Mouse (Mus musculus) hindbrain, embryonic 12.5 days (tissue): ENCODE results near the gene Proser1. TPM values are rescaled to one million over a fixed set of nuclear protein-coding genes. Genes with fewer than 3 reads are reported as not detected.

ENCODE experiments used
- ATAC-seq: fragments of 200-750 bp; cut with Nextera tagmentation; 2 replicates; pipeline ENCODE4 v1.8.0; 2017; ENCODE audit warnings: moderate TSS enrichment; ENCODE audit not compliant: low FRiP score
- H3K27ac ChIP-seq: fragments of 300-500 bp; sonication (generic); 2 replicates; pipeline ENCODE4 v1.5.1; 2016; ENCODE audit warnings: mild to moderate bottlenecking
- H3K27me3 ChIP-seq: fragments of 300-500 bp; sonication (generic); 2 replicates; pipeline ENCODE4 v1.6.1; 2016; ENCODE audit warnings: mild to moderate bottlenecking
- H3K36me3 ChIP-seq: fragments of 300-500 bp; sonication (generic); 2 replicates; pipeline ENCODE4 v1.6.1; 2016; ENCODE audit warnings: mild to moderate bottlenecking
- H3K4me1 ChIP-seq: fragments of 300-500 bp; sonication (generic); 2 replicates; pipeline ENCODE4 v1.6.1; 2016
- H3K4me2 ChIP-seq: fragments of 300-500 bp; sonication (generic); replicated peaks from 2 replicates; pipeline ENCODE4 v1.6.1; 2016; ENCODE audit warnings: mild to moderate bottlenecking
- H3K4me3 ChIP-seq: fragments of 300-500 bp; sonication (generic); 2 replicates; pipeline ENCODE4 v1.5.1; 2016; ENCODE audit warnings: mild to moderate bottlenecking
- H3K9ac ChIP-seq: fragments of 300-500 bp; sonication (generic); 2 replicates; pipeline ENCODE4 v1.6.1; 2016; ENCODE audit warnings: mild to moderate bottlenecking, moderate library complexity
- H3K9me3 ChIP-seq: fragments of 300-500 bp; sonication (generic); replicated peaks from 2 replicates; pipeline ENCODE4 v1.6.1; 2016; ENCODE audit warnings: mild to moderate bottlenecking
- WGBS: fragments of 180-500 bp; shearing (Covaris S2); methylation state at CpG from one replicate; pipeline ENCODE4 v1.1.7; 2016; 5-methylcytosine and 5-hydroxymethylcytosine counted together
- polyA plus RNA-seq: library from polyadenylated mRNA; unstranded; fragments of >200 nt; fragmentation: Nextera tagmentation; extraction: Ambion mirVana; gene quantifications from 2 replicates; pipeline ENCODE4 v1.2.1, GENCODE M21; 2016

The Proser1 gene
- polyA plus RNA-seq, 1 experiment from 2014 or later, result 28.0 TPM

GRCm38 (mm10) chr3:53502428-53502827 is 39.0 kb downstream of the Proser1 start:
- WGBS, result 72% methylated on average over 6 of the region's 6 CpGs
- no peaks in the 10 kb centered on the region for H3K36me3 ChIP-seq
- no peak overlapping the region for H3K27ac ChIP-seq
- H3K9me3 ChIP-seq, result no peaks in the 10 kb centered on the region
- no peak overlapping the region for H3K9ac ChIP-seq
- no peaks in the 10 kb centered on the region for H3K27me3 ChIP-seq
- H3K4me1 ChIP-seq, result no peaks in the 10 kb centered on the region
- no peak overlapping the region for H3K4me2 ChIP-seq
- ATAC-seq, result no peak
- no peak overlapping the region for H3K4me3 ChIP-seq

DNA sequence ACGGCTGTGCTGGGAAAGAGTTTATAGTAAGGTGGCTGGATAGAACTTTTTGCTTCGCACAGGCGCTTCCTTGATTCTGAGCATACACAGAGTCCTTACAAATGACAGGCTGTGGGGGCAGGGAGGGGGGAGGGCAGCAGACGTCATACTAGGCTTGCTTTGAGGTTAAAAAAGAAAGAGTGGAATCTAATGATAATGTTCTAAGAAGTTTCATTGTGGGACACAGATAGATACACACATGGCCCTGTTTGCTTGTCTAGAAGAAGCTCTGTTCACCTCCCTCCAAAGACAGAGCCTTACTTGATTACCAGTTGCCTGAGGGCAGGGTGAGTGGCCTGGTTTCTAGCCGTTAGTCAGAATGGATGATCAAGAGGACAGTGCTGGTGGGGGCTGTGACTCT is 49.6 kb downstream of the Proser1 start:
- Histone ChIP-seq H3K4me3 (no peak overlapping the region), H3K27me3 (no peaks in the 10 kb centered on the region), H3K4me1 (no peaks in the 10 kb centered on the region), H3K27ac (no peak overlapping the region), H3K9ac (no peak overlapping the region), H3K4me2 (no peak overlapping the region), H3K36me3 (no peaks in the 10 kb centered on the region), H3K9me3 (no peaks in the 10 kb centered on the region)
- WGBS, result 73% methylated on average over 5 of the region's 5 CpGs
- ATAC-seq, result no peak

DNA sequence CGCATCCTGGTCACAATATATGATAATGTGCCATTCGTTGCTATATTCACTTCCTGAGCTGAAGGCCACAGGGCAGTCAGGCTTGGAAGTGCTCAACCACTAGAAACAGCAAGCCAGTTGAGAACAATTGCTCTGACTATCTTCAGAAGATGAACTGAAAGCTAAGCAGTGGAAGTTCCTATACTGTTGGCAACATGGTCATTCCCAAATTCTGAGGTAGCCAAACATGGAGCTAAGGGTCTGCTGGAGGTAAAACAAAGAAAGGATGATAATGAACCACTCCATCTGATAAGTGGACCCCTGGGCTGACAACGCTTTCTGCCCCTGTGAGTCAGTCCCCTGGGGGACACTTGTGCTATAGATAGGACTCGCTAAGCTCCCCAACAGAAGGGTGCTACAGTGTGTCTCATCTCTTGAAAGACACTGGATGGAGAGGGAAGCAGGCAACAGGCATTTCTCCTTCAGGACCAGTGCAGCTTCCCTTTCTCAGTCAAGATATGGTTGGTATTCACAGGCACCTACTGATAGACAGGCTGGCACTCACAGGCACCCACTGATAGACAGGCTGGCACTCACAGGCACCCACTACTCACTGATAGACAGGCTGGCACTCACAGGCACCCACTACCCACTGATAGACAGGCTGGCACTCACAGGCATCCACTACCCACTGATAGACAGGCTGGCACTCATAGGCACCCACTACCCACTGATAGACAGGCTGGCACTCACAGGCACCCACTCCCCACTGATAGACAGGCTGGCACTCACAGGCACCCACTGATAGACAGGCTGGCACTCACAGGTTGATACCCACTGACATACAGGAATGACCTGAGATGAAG is 51.0 kb downstream of the Proser1 start:
- Histone ChIP-seq H3K27me3 (no peaks in the 10 kb centered on the region), H3K4me1 (no peaks in the 10 kb centered on the region), H3K9me3 (no peaks in the 10 kb centered on the region), H3K27ac (no peak overlapping the region), H3K9ac (no peak overlapping the region), H3K36me3 (no peaks in the 10 kb centered on the region), H3K4me3 (no peak overlapping the region), H3K4me2 (no peak overlapping the region)
- no peak for ATAC-seq
- 81% methylated on average over 4 of the region's 4 CpGs for WGBS

DNA sequence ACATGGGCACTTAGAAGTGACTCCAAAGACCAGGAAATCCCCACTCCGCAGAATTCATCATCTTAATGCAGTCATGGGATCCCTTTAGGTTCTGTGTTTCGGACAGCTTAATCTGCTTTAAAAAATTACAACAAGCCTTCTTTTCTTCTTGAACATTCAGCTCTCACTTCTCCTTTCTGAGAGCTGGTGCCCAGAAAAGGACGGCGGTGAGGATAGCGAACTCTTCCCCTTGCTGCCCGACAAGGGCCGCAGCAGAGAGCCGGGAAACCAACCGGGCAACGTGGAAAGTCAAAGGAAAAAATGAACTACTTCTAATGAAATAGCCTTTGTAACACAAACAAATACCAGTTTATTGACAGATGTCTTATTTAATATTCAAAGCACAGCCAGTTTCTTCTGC is 59.3 kb downstream of the Proser1 start:
- no peak overlapping the region for H3K4me2 ChIP-seq
- 84% methylated on average over 10 of the region's 10 CpGs for WGBS
- no peak overlapping the region for H3K4me3 ChIP-seq
- no peaks in the 10 kb centered on the region for H3K4me1 ChIP-seq
- ATAC-seq, result no peak
- H3K9ac ChIP-seq, result no peak overlapping the region
- no peaks in the 10 kb centered on the region for H3K9me3 ChIP-seq
- no peak overlapping the region for H3K27ac ChIP-seq
- no peaks in the 10 kb centered on the region for H3K27me3 ChIP-seq
- H3K36me3 ChIP-seq, result no peaks in the 10 kb centered on the region

GRCm38 (mm10) chr3:53525737-53526136 is 62.3 kb downstream of the Proser1 start:
- ATAC-seq, result no peak
- no peaks in the 10 kb centered on the region for H3K4me1 ChIP-seq
- H3K27ac ChIP-seq, result no peak overlapping the region
- 17% methylated on average over 21 of the region's 21 CpGs for WGBS
- peak overlapping the region; percentile 21 for H3K4me3 ChIP-seq
- H3K27me3 ChIP-seq, result no peaks in the 10 kb centered on the region
- H3K4me2 ChIP-seq, result peak overlapping the region; percentile 56
- H3K9me3 ChIP-seq, result no peaks in the 10 kb centered on the region
- H3K9ac ChIP-seq, result no peak overlapping the region
- H3K36me3 ChIP-seq, result no peaks in the 10 kb centered on the region

DNA sequence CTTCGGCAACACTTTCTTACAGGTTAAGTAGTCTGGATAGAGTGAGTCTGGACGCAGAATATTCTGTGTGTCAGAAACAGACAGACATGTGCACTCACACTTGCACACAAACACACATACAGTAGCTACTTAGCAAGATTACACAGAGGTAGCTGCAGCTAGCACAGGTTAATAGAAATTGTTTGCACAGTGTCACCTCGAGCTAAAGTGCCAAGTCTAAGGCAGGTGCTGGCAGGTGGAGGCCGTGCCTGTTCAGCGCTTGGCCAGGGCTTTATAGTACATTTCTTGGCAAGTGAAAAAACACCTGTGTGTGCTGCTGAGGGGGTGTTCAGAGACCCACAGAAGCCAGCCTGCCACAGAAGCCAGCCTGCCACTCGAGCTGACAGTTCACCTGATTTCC is 66.8 kb downstream of the Proser1 start:
- H3K27me3 ChIP-seq, result no peaks in the 10 kb centered on the region
- no peak overlapping the region for H3K4me3 ChIP-seq
- H3K36me3 ChIP-seq, result no peaks in the 10 kb centered on the region
- no peak overlapping the region for H3K4me2 ChIP-seq
- no peak for ATAC-seq
- no peak overlapping the region for H3K9ac ChIP-seq
- no peaks in the 10 kb centered on the region for H3K4me1 ChIP-seq
- WGBS, result 83% methylated on average over 6 of the region's 6 CpGs
- H3K9me3 ChIP-seq, result no peaks in the 10 kb centered on the region
- H3K27ac ChIP-seq, result no peak overlapping the region

Other genes starting within 250 kb of the Proser1 start
- 13.5 and 13.7 TPM in 2 replicates for gene Nhlrc3, start 334 bp upstream of the Proser1 start, polyA plus RNA-seq
- gene Stoml3, start 25.0 kb downstream of the Proser1 start, polyA plus RNA-seq, result not detected in 2 replicates
- gene Frem2, start 193.7 kb downstream of the Proser1 start, polyA plus RNA-seq, result 3.9 and 4.6 TPM in 2 replicates